Mouse (Mus musculus): Measurements from ENCODE around the gene Per2. TPM values are rescaled to one million over a fixed set of nuclear protein-coding genes. Genes with fewer than 3 reads are reported as not detected.
"Not testable (repeated sequence)": the region's sequence is repeated elsewhere in the genome, so short reads cannot be mapped to it uniquely, and the experiment has no call there.

Gene Per2
- polyA plus RNA-seq, 1 experiment from 2014 or later: 3.1 TPM

DNA sequence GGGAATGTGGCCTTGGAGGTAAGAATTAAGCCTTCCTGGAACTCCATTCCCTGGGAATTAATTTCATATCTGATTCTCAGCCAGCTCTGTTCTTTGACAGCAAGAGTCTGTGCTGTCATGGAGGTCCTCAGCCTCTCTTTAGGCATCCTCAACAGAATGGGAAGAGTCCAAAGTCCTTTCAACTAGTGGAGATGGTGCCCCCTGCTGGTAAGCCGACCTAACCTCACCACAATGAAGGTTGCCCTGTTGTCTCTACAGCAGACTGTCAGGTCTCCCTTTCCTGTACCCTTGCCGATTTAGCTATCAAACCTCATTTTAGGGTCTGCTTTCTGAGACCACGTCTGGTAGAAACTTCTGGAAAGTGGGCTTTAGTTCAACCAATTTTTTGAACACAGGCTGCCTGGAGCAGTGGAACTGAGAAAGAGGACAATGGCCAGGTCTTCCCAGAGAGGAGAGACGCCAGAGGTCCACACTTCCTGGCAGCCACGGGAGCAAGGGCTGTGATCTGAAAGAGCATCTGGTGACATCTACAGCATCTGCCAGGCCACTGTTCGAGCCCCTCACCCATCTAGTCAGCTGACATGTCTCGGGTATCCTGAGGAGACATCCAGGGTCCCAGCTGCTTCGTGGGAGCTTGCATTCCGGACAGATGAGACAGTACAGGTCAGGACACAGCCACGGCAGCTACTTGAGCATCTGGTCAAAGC, 24.3 kb upstream of the Per2 start:
- 26% methylated on average over 10 of the region's 10 CpGs for whole genome bisulfite sequencing
- Histone ChIP-seq H3K4me2 (no peak overlapping the region), H3K9me3 (0 out of 2 replicates have a peak, but pooled peaks cover 7% of the 10 kb centered on the region), H3K27ac (replicated peaks) (no peak overlapping the region), H3K4me1 (peaks cover 9% of the 10 kb centered on the region), H3K9ac (no peak overlapping the region), H3K36me3 (no peaks in the 10 kb centered on the region), H3K4me3 (no peak overlapping the region), H3K27me3 (replicated peaks) (no peaks in the 10 kb centered on the region; the same call in 1 of the 2 replicates)
- ATAC-seq (ENCODE audit: extremely low read depth, insufficient number of reproducible peaks, low FRiP score, low TSS enrichment): no peak

DNA sequence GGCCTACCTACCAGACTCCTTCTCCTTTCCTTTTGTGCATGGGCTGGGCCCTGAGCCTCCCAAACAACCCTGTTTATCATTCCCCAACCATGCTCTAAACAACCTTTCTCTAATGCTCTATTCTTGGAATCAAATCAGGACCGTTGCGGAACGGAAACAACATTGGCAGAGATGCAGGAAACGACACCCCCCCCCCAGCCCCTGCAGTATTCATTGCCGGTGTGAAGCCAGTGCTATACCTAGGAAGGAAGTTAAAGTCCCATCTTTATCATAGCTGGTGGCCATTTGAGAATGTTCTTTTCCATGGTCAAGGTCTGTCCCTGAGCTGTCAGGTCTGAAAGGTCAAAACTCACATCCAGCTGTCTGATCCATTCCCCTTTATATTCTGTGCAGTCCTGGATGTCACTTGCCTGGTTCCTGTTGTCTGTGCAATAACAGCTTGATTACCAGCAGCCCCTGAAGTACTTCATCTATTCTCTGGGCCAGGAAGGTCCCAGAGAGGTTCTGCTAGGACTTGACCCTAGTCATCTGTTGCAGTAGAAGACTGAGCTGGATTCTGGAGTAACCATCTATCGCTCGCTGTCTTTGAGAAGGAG, 23.6 kb upstream of the Per2 start:
- ATAC-seq (ENCODE audit: extremely low read depth, insufficient number of reproducible peaks, low FRiP score, low TSS enrichment): no peak
- no peak overlapping the region for H3K27ac ChIP-seq (replicated peaks)
- peaks cover 9% of the 10 kb centered on the region for H3K4me1 ChIP-seq
- H3K4me2 ChIP-seq: no peak overlapping the region
- no peaks in the 10 kb centered on the region for H3K36me3 ChIP-seq
- 56% methylated on average over 7 of the region's 7 CpGs for WGBS
- H3K9ac ChIP-seq: no peak overlapping the region
- H3K27me3 ChIP-seq (replicated peaks): no peaks in the 10 kb centered on the region; the same call in 1 of the 2 replicates
- H3K9me3 ChIP-seq: 0 out of 2 replicates have a peak, but pooled peaks cover 8% of the 10 kb centered on the region
- H3K4me3 ChIP-seq: no peak overlapping the region

DNA sequence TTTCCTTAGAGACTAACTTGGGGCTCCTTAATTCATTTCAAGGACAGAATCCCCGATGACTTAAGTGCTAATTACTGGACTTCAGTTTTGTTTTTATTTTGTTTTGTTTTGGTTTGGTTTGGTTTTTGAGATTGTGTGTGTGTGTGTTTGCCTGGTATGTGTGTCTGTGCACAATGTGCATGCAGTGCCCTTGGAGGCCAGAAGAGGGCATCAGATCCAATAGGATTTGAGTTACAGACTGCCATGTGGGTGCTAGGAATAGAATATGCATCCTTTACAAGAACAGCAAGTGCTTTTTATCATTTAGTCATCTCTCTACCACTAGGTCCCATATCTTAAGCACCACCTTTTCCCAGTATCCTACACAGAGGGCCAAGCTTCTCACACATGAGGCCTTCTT, 19.8 kb upstream of the Per2 start:
- H3K4me2 ChIP-seq: no peak overlapping the region
- no peak overlapping the region for H3K27ac ChIP-seq (replicated peaks)
- ATAC-seq (ENCODE audit: extremely low read depth, insufficient number of reproducible peaks, low FRiP score, low TSS enrichment): no peak
- no peak overlapping the region for H3K9ac ChIP-seq
- WGBS: 85% methylated on average over 1 of the region's 1 CpGs
- no peaks in the 10 kb centered on the region for H3K27me3 ChIP-seq (replicated peaks)
- H3K4me3 ChIP-seq: no peak overlapping the region
- H3K4me1 ChIP-seq: peaks cover 9% of the 10 kb centered on the region
- H3K9me3 ChIP-seq: 0 out of 2 replicates have a peak, but pooled peaks cover 8% of the 10 kb centered on the region
- H3K36me3 ChIP-seq: no peaks in the 10 kb centered on the region

DNA sequence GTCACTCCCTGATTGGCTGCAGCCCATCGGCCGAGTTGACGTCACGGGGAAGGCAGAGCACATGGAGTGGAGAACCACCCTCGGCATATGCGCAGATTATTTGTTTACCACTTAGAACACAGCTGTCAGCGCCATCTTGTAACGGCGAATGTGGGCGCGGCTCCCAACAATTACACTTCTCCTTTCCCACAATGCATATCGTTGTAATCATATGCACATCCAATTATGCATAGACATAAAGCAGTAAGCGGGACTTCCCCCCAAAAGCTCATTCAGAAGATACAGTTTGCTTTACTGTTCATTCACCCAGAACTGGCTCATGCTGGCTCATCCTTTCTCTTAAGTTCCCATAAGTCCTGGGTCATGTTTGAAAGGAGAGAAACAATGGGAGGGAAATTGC, 19.0 kb upstream of the Per2 start:
- not testable (repeated sequence) for H3K27me3 ChIP-seq (replicated peaks); H3K4me3 ChIP-seq; H3K27ac ChIP-seq (replicated peaks); H3K9ac ChIP-seq; H3K4me2 ChIP-seq; H3K9me3 ChIP-seq; H3K36me3 ChIP-seq; H3K4me1 ChIP-seq; ATAC-seq (ENCODE audit: extremely low read depth, insufficient number of reproducible peaks, low FRiP score, low TSS enrichment)
- WGBS: 92% methylated on average over 11 of the region's 13 CpGs

DNA sequence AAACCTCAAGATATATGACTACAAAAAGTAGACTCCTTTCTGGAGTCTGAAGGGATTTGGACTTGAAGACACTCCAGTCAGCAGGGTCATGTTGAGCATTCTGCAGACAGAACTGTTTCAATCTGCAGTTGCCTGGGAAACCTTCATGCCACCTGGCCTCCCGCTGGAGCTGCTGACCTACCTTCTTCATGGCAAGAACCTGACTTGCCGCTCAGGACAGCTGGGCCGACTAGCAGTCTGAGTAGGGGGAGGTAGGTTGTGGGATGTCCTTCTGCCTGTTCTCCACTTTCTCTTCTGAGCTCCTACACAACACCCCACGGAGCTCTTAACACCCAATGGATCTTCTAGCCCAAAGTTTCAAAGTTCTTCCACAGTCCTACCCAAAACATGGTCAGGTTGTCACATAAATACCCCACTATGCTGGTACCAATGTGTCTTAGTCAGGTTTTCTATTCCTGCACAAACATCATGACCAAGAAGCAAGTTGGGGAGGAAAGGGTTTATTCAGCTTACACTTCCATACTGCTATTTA, 10.8 kb upstream of the Per2 start:
- Histone ChIP-seq H3K9me3 (no peaks in the 10 kb centered on the region), H3K27me3 (replicated peaks) (no peaks in the 10 kb centered on the region), H3K27ac (replicated peaks) (no peak overlapping the region), H3K4me3 (no peak overlapping the region), H3K9ac (no peak overlapping the region), H3K4me2 (no peak overlapping the region), H3K36me3 (no peaks in the 10 kb centered on the region), H3K4me1 (peaks cover 12% of the 10 kb centered on the region)
- WGBS: 66% methylated on average over 4 of the region's 4 CpGs
- no peak for ATAC-seq (ENCODE audit: extremely low read depth, insufficient number of reproducible peaks, low FRiP score, low TSS enrichment)

DNA sequence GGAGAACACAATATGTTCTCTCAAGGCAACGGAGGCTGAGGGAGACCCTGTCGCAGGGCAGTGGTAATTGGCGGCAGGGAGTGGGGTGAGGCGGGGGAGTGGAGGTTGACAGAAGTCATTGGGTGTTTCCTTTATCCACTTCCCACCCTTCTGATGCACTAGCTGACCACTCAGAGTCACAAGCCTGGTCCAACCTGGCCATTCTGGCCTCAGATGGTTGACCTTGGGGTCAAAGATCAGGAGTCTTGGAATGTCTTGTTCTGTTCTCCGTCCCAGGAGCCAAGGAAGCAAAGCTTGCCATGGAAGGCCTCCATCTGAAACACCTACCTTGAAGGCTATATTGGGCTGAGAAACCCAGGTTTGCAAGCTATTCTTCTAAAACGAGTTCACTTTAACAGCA, 7.1 kb upstream of the Per2 start:
- Histone ChIP-seq H3K4me2 (no peak overlapping the region), H3K9ac (no peak overlapping the region), H3K36me3 (no peaks in the 10 kb centered on the region), H3K4me3 (no peak overlapping the region), H3K27me3 (replicated peaks) (no peaks in the 10 kb centered on the region), H3K9me3 (no peaks in the 10 kb centered on the region), H3K4me1 (peaks cover 19% of the 10 kb centered on the region), H3K27ac (replicated peaks) (no peak overlapping the region)
- whole genome bisulfite sequencing: 82% methylated on average over 6 of the region's 6 CpGs
- ATAC-seq (ENCODE audit: extremely low read depth, insufficient number of reproducible peaks, low FRiP score, low TSS enrichment): no peak

DNA sequence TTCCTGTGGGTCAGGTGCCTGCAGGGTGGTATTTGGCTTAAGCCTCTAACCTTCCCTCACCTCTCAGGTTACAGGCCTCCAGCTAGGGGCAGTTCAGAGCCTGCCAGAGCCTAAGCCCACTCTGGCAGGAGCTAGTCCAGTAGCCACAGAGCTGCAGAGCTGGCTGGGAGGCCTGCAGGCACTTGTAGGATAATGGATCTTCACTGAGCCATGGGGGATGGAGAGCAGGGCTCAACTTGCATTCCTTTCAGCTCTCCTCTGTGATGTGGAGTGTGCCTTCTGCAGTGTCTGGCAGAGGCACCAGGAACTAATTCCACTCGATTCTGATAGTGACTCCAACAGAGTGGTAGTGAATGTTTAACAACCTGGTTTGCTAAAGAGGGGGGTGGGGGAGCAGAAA, 6.1 kb upstream of the Per2 start:
- no peak for ATAC-seq (ENCODE audit: extremely low read depth, insufficient number of reproducible peaks, low FRiP score, low TSS enrichment)
- WGBS: 4% methylated on average over 1 of the region's 1 CpGs

DNA sequence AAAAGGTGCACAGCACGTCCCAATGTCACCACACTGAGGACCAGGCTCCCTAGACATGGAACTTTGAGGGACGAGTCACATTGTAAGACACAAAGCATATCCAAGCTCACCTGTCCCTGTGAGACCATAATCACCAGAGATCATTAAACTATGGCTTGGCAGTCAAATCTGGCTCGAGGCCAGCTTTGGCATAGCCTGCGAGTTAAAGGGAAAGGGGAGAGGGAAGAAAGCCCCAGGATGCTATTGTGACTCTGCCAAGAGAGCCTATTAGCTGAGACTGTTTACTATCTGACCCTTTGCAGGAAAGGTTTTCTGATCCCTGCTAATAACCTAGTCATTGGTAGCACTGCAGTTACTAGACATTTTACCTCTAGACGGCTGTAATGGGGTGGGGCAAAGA, 5.3 kb upstream of the Per2 start:
- no peaks in the 10 kb centered on the region for H3K36me3 ChIP-seq
- no peaks in the 10 kb centered on the region for H3K27me3 ChIP-seq (replicated peaks)
- ATAC-seq (ENCODE audit: extremely low read depth, insufficient number of reproducible peaks, low FRiP score, low TSS enrichment): no peak
- 64% methylated on average over 5 of the region's 5 CpGs for WGBS
- H3K4me3 ChIP-seq: no peak overlapping the region
- H3K4me1 ChIP-seq: peaks cover 32% of the 10 kb centered on the region
- H3K27ac ChIP-seq (replicated peaks): no peak overlapping the region
- no peak overlapping the region for H3K4me2 ChIP-seq
- no peak overlapping the region for H3K9ac ChIP-seq
- no peaks in the 10 kb centered on the region for H3K9me3 ChIP-seq

More for the DNA sequence above, 6.1 kb upstream of the Per2 start:
- Histone ChIP-seq H3K36me3 (no peaks in the 10 kb centered on the region), H3K9ac (peak overlapping the region; percentile 33; the same call in 1 of the 2 replicates), H3K27me3 (replicated peaks) (no peaks in the 10 kb centered on the region), H3K9me3 (no peaks in the 10 kb centered on the region), H3K4me1 (peaks cover 25% of the 10 kb centered on the region), H3K4me2 (no peak overlapping the region), H3K4me3 (no peak overlapping the region), H3K27ac (replicated peaks) (peak overlapping the region; percentile 10; the same call in 1 of the 2 replicates)

DNA sequence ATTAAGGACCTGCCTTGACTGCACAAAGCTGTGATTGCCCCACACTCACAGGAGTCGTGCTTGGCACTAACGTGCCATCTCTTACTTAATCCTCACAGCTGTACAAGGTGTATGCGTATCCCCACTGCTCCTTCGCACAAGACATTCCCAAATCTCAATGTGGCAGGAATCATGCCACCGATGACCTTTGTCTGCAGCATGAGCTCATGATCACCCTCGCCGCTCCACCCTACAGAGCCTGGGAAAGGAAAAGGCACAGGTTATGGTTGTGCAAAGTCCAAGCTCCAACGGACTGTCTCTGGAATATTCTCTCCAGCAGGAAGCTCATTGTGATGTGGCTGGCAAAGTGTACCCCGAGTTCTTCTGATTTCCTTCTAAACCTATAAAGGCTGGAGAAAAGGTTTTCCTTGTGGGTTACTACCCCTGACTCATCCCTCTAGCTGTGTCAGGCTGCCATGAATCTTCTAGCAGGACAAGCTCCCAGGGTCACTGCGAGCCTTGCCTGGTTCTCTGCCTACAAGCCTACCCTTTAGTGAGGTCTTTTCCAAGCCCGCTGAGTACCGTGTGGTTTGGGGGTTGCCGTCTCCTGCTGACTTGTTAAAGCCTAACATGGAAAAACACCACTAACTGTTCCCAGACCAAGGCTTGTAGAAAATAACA, 4.3 kb upstream of the Per2 start:
- 82% methylated on average over 13 of the region's 13 CpGs for WGBS
- H3K36me3 ChIP-seq: no peaks in the 10 kb centered on the region
- H3K4me1 ChIP-seq: peaks cover 36% of the 10 kb centered on the region
- no peak overlapping the region for H3K4me3 ChIP-seq
- ATAC-seq (ENCODE audit: extremely low read depth, insufficient number of reproducible peaks, low FRiP score, low TSS enrichment): no peak
- H3K27ac ChIP-seq (replicated peaks): no peak overlapping the region
- no peaks in the 10 kb centered on the region for H3K27me3 ChIP-seq (replicated peaks)
- H3K9ac ChIP-seq: no peak overlapping the region
- no peak overlapping the region for H3K4me2 ChIP-seq
- no peaks in the 10 kb centered on the region for H3K9me3 ChIP-seq

DNA sequence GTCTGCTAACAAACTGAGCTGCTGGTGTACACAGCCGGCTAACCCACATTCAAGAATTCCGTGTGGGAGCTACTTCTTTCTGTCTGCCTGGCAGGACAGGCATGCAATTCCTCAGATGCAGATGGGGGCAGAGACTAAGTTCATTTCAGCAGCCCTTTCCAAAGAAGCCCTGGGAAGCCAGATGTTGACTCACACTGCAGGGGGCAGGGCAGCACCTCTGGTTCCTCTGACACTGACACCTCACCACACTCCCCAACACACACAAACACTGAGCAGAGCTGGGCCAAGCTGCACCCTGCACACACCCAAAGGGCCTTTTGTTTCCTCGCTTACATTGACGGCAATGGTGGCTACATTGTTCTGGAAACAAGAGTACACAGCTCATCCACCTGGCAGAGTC, 1.4 kb upstream of the Per2 start:
- Histone ChIP-seq H3K4me1 (peaks cover 59% of the 10 kb centered on the region), H3K36me3 (no peaks in the 10 kb centered on the region), H3K9ac (no peak overlapping the region), H3K27me3 (replicated peaks) (no peaks in the 10 kb centered on the region), H3K27ac (replicated peaks) (no peak overlapping the region), H3K4me2 (no peak overlapping the region), H3K4me3 (no peak overlapping the region), H3K9me3 (no peaks in the 10 kb centered on the region)
- WGBS: 33% methylated on average over 4 of the region's 4 CpGs
- no peak for ATAC-seq (ENCODE audit: extremely low read depth, insufficient number of reproducible peaks, low FRiP score, low TSS enrichment)

DNA sequence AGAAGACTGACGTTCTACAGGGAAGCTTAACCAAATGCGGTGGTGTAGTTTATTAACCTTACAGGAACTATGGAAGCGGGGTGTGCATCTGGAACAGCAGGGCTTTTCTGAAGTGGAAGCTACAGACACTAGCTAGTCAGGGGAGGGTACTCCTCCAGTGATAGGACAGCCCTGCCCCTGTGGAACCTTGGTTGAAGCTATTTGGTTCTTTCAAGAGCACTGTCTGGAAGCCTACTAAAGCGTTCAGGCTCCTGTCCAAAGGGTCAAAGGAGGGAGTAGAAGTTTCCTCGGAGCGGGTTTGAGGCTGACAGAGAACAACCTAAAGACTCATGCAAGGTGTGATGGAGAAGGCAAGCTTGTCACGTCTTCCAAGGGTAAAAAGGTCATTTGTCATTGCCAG, 945 bp upstream of the Per2 start:
- H3K27ac ChIP-seq (replicated peaks): peak overlapping the region; percentile 58; the same call in 1 of the 2 replicates
- H3K4me1 ChIP-seq: peaks cover 59% of the 10 kb centered on the region
- WGBS: 33% methylated on average over 7 of the region's 7 CpGs
- H3K9me3 ChIP-seq: no peaks in the 10 kb centered on the region
- peak overlapping the region; percentile 77 for H3K9ac ChIP-seq
- no peak for ATAC-seq (ENCODE audit: extremely low read depth, insufficient number of reproducible peaks, low FRiP score, low TSS enrichment)
- H3K4me3 ChIP-seq: peak overlapping the region; percentile 81
- peak overlapping the region; percentile 92 for H3K4me2 ChIP-seq
- no peaks in the 10 kb centered on the region for H3K27me3 ChIP-seq (replicated peaks)
- no peaks in the 10 kb centered on the region for H3K36me3 ChIP-seq
